Mouse (Mus musculus) neutrophil, adult 5-6 weeks (primary cell): ENCODE results near the gene Inpp4a. TPM values are rescaled to one million over a fixed set of nuclear protein-coding genes. Genes with fewer than 3 reads are reported as not detected.
A peak's percentile ranks its signal among the peaks of the same experiment; 100 is the strongest.

Source experiments
- ATAC-seq: fragments of 151-379, 151-347 bp; 2 replicates; pipeline ENCODE4 v1.8.0; 2017; ENCODE audit warnings: mild to moderate bottlenecking, moderate TSS enrichment; ENCODE audit not compliant: insufficient number of reproducible peaks, poor library complexity, low FRiP score, severe bottlenecking; ENCODE audit errors: extremely low read depth
- total RNA-seq: library from RNA; stranded (forward); fragments of 200-1000 nt; gene quantifications from 2 replicates; pipeline ENCODE4 v1.2.3, GENCODE M21; 2017

Inpp4a gene
- total RNA-seq, 1 experiment from 2014 or later, result 32.6 TPM

- no peak for ATAC-seq
These were observed 86.8 kb downstream of the Inpp4a start for GRCm38 (mm10) chr1:37386448-37386971.

GRCm38 (mm10) chr1:37393174-37393573, 93.5 kb downstream of the Inpp4a start:
- no peak for ATAC-seq

DNA sequence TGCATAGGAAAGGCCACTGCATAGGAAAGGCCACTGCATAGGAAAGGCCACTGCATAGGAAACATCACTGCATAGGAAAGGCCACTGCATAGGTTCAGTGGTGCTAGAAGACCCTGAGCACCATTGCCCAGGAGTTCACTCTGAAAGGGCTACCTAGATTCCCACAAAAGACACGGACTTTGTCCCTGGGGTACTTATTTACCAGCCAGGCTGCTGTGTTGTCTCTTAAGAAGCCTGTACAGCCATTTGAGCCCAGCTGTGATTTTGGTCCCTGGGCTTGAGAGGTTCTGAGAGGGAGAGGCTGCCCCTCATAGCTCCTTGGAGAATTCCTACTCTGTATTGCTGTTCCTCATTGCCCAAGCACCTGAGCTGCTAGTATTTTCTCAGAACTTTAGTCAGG, 96.8 kb downstream of the Inpp4a start:
- ATAC-seq, result no peak

DNA sequence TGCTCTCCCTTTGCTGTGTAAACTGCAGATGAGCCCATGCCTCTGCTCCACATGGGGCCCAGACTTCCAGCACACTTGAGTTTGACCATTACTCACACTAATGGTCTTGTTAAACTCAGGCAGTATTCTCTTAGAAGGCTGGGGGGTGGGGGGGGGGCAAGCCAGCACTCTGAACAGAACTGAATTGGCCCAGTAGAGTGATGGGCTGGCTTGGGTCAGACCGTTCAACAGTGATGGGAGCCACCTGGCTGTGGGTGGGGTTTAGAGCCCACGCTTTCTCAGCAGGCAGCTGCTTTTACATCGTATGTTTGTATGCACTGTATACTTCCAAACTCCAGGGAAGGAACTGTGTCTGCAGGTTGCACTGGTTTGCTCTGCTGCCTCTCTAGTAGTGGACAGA, 99.3 kb downstream of the Inpp4a start:
- ATAC-seq, result no peak

- no peak for ATAC-seq
These were observed 100.1 kb downstream of the Inpp4a start for GRCm38 (mm10) chr1:37399734-37400133.

DNA sequence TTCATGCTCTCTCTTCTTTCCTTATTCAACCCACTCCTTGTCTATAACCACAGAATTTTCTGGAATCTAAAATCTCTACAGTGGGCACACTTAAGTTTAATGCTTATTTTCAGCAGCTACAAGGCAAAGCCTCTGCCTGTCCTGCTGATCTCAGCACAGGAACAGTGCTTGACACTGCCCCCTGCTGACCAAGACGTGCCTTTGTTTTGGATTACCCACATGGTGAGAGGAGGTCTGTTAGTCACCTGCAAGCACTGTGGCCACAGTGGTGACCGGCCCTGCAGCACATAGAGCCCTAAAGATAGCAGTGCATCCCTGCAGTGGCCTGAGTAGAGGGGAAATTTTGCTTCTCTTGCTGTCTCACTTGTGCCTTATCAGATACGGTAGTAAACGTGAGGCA, 102.0 kb downstream of the Inpp4a start:
- peak; percentile 40; the same call in 1 of the 2 replicates for ATAC-seq

DNA sequence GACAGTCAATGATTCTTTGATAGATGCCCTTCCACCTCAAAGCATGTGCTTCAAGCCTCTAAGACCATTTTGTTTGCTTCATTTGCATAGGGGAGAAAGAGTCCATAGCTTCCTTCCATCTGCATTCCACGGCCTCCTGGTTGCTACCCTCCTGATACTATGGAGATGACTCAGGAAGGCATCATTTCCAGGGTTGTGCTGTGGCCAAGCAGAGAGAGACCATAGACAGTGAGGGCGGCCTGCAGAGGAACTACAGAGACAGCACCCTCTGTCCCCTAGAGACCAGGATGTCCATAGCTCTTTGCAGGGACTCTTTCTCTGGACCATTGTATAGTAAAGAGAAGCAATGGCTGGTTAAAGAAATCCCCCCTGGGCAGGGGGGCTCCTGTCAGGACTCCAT, 105.5 kb downstream of the Inpp4a start:
- no peak for ATAC-seq

DNA sequence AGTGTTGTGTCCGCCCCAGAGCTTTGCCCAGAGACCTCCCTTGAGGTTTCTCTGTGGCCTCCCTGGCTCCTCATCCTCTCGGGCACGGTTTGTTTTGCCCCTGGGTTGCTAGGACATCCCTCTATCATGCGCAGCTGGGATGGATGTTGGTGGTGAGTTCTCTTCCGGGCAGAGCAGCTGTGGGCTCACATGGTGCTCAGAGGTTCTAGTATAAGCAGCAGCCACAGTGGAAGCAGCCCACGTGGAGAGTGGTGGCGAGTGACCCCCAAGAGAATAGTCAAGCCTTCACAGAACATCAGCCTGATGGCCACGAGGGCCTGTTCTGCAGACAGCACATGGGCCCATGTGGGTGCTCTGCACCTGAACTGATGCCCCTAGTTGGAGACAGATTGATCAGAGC, 107.6 kb downstream of the Inpp4a start:
- no peak for ATAC-seq

DNA sequence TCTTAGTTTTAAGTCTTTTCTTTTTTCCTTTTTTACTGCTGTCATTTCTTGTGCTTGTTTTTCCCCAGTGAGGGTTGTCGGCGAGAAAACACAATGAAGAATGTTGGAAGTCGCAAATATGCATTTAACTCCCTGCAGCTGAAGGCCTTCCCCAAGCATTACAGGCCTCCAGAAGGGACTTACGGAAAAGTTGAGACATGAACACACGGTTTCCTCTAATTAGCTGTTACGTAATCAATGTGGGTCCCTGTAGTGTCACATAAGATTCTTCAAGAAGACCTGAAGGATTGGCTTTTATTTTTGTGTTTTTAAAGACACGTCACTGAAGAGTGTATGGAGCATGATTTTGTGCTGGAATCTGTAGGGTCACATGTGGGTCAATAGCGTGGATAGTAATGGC, 108.4 kb downstream of the Inpp4a start:
- ATAC-seq, result no peak

DNA sequence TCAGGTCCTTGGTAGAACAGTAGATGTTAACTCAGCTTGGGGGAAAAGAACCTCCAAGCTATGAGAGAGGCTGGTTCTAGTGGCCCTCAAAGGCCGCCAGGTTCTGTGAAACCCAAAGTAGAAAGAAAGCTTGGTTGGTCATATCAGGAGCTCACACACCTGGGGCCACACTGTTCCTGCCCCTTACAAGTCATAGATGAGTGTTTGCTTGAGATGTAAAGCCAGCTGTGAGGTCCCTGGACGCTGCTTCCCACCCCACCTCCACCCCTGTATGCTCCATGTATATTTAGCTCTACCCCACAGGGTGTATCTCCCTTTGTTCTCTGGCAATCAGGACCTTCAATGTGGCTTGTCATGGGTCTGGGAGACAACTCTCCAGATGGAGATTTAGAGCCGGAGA, 109.0 kb downstream of the Inpp4a start:
- no peak for ATAC-seq

DNA sequence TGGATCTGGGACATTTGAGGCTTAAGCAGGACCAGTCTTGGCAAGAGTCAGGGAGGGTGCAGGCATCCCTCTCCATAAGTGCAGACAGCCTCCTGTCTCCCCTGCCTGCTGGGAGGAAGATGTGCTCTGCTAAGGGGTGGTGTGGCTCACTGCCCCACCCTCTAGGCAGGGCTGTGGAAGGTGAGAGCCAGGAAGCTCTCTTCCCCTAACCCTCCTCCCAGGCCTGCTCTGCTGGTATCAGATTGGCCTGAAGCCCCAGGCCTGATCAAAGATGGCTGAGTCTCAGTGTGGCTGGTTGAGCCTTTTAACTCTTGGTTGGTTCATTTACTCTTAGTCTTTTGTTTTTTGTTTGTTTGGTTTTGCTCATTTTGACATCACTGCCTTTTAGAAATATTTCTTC, 110.0 kb downstream of the Inpp4a start:
- ATAC-seq, result no peak

DNA sequence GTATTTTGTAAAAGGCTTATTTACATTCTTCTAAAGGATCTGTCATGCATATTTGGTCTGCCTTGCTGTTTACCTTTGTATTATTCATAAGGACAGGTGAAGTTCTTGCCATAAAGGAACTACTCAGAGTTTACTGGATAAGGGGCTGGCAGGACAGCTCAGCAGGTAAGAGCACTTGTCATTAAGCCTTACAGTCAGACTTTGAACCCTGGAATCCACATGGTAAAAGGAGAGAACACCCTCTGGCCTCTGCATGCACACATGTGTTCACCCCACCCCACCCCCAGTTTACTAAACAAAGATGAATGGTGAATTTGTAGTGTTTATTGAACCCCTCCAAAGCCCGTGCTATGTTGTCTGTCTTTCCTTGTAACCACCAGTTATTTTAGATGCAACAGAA, 115.7 kb downstream of the Inpp4a start:
- no peak for ATAC-seq

- ATAC-seq, result peak; percentile 100
These were observed 119.8 kb downstream of the Inpp4a start for GRCm38 (mm10) chr1:37419420-37419819.

- no peak for ATAC-seq
These were observed 127.6 kb downstream of the Inpp4a start for GRCm38 (mm10) chr1:37427144-37427875.

DNA sequence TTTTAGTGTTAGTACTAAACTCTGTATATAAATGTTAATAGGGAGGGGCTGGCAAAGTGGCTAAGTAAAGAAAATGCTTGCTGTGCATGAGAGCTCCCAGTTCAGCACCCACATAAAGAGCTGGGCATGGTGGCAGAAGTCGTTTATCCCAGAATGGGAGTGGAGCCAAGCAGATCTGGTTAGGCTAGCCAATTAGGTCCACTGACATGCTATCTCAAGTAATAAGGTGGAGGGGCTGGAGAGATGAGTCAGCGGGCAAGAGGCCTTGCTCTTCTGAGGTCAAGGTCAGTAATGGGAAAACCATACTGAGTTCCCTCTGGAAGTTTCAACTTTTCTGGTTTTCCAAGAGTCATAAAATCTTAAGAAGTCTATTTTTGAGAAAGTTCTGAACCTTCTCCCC, 129.2 kb downstream of the Inpp4a start:
- no peak for ATAC-seq

- ATAC-seq, result peak; percentile 99
These were observed 130.0 kb downstream of the Inpp4a start, which contains the start of the genes Coa5 and Unc50 for GRCm38 (mm10) chr1:37429366-37430296. TSS of gene Coa5 (minus strand) at chr1:37430103. TSS of gene Unc50 (plus strand) at chr1:37430139.

GRCm38 (mm10) chr1:37430297-37430840, 130.7 kb downstream of the Inpp4a start:
- no peak for ATAC-seq

GRCm38 (mm10) chr1:37436419-37436818, 136.8 kb downstream of the Inpp4a start:
- no peak for ATAC-seq
